Mouse (Mus musculus) stomach, embryonic 16.5 days (tissue): ENCODE results near the gene Cyb5b. TPM values are rescaled to one million over a fixed set of nuclear protein-coding genes. Genes with fewer than 3 reads are reported as not detected.

Source experiments
- ATAC-seq: fragments of 200-750 bp; cut with Nextera tagmentation; 2 replicates; pipeline ENCODE4 v1.8.0; 2017; ENCODE audit warnings: moderate number of reproducible peaks, moderate TSS enrichment; ENCODE audit not compliant: insufficient read depth, low FRiP score
- H3K27ac ChIP-seq: fragments of 300-500 bp; sonication (generic); 2 replicates; pipeline ENCODE4 v1.5.1; 2014; ENCODE audit warnings: low read length
- H3K27me3 ChIP-seq: fragments of 300-500 bp; sonication (generic); 2 replicates; pipeline ENCODE4 v1.6.1; 2014; ENCODE audit warnings: low read length, control low read depth, mixed read lengths; ENCODE audit not compliant: control insufficient read depth, insufficient read depth
- H3K36me3 ChIP-seq: fragments of 300-500 bp; sonication (generic); 2 replicates; pipeline ENCODE4 v1.6.1; 2014; ENCODE audit warnings: low read length; ENCODE audit not compliant: control insufficient read depth, insufficient read depth
- H3K4me1 ChIP-seq: fragments of 300-500 bp; sonication (generic); 2 replicates; pipeline ENCODE4 v1.6.1; 2014; ENCODE audit warnings: low read length, control low read depth, mixed read lengths; ENCODE audit not compliant: control insufficient read depth, insufficient read depth
- H3K4me2 ChIP-seq: fragments of 300-500 bp; sonication (generic); 2 replicates; pipeline ENCODE4 v1.6.1; 2014; ENCODE audit warnings: low read depth, low read length, mixed read lengths
- H3K4me3 ChIP-seq: fragments of 300-500 bp; sonication (generic); replicated peaks from 2 replicates; pipeline ENCODE4 v1.5.1; 2014; ENCODE audit warnings: mild to moderate bottlenecking, low read length
- H3K9ac ChIP-seq: fragments of 300-500 bp; sonication (generic); 2 replicates; pipeline ENCODE4 v1.6.1; 2014; ENCODE audit warnings: low read length
- H3K9me3 ChIP-seq: fragments of 300-500 bp; sonication (generic); replicated peaks from 2 replicates; pipeline ENCODE4 v1.6.1; 2016; ENCODE audit warnings: low read length, control low read depth; ENCODE audit not compliant: control insufficient read depth
- WGBS: fragments of 180-500 bp; shearing (Covaris S2); extraction: QIAGEN DNeasy Blood & Tissue Kit; methylation state at CpG from one replicate; pipeline ENCODE4 v1.1.7; 2014; 5-methylcytosine and 5-hydroxymethylcytosine counted together
- polyA plus RNA-seq: library from polyadenylated mRNA; unstranded; fragments of >200 nt; fragmentation: Nextera tagmentation; extraction: Ambion mirVana; gene quantifications from 2 replicates; pipeline ENCODE4 v1.2.1, GENCODE M21; 2015

The Cyb5b gene
- polyA plus RNA-seq, 1 experiment from 2014 or later, result 104 TPM

DNA sequence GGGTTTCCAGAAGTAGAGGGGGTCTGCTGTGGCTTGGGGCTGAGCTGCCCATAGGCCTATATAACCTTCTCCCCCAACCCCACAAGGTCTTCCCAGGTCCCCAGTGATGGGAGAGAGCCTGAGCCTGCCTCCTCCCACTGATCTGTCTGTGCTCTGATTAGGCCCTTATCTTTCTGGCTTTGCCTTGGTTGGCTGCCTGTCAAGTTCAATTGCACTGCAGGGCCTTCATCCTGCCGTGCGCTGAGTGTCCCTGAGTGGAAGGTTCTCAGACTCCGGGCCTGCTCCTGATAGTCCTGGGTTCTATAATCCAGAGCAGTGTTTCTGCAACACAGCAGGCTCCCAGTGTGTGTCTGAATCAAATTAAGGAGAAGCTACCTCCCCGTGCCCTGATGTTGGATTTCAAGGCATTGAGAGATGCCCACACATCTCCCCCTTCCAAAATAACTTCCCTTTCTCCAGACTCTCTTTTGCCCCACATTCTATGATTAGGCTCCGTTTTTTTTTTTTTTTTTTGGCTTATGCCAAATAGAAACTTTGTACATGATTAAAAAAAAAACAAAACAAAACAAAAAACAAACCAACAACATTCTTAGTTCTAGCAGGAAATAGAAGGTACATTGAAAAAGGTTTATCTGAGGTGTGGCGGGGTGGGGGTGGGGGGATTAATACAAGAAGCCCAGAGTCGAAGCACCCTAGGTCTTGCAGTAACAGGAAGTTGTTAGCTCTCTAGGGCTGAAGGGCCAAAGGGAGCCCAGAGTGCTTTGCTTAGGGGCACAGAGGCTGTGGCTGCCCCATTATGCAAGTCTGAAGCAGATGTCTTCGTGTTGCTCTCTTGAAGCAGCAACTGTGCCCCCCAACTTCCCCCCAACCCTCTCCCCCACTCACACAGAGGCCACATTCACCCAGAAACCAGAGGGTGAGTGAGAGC is 71.7 kb downstream of the Cyb5b start:
- Histone ChIP-seq H3K4me2 (no peak overlapping the region), H3K36me3 (no peaks in the 10 kb centered on the region), H3K27ac (no peak overlapping the region), H3K4me1 (no peaks in the 10 kb centered on the region), H3K4me3 (no peak overlapping the region), H3K9me3 (no peaks in the 10 kb centered on the region), H3K9ac (no peak overlapping the region), H3K27me3 (no peaks in the 10 kb centered on the region)
- WGBS, result 55% methylated on average over 8 of the region's 8 CpGs
- no peak for ATAC-seq

DNA sequence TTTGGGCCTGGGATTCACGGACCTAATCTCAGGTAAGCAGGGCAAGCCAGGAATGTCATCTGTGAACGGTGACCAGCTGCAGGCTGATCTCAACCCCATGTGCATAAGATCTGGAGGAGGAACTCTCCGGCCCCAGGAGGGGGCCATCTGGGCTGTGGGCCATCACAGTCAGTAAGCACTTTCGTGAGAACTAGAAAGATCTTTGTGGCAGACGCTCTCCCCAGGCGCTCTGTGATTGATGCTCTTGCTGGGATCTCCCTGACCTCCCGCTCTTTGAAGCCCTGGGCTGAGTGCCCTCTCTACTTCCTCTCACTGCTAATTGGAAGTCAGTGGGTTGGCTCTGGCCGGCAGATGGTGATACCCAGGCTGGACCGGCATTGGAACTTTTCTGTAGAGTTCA is 75.7 kb downstream of the Cyb5b start:
- ATAC-seq, result no peak
- WGBS, result 27% methylated on average over 9 of the region's 9 CpGs

DNA sequence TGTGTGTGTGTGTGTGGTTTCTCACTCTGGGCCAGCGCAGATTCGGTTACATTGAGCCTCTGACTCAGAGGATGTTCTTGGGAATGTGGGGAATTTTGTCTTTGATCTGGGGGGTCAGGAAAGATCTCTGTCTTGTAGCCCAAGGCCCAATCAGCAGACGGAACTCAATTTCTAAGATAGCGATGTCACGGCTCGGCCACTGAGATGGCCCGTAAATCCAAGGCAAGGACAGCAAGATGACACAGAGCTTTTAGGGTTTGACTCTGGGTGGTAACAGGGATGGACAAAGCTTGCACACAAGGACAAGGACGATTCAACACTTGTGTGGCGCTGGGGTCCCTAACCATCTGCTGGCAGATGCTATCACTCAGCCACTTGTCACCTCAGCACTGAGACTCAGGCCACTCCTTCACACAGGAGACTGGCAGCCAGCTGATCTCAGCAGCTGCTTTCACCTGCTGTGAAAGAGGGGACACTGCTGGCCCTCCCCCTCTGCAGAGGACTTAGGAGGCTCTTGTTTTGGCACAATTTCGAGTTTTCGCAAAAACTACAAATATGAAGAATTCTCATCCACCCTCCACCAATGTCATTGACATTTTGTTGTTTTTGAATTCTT is 76.7 kb downstream of the Cyb5b start:
- Histone ChIP-seq H3K36me3 (no peaks in the 10 kb centered on the region), H3K4me3 (no peak overlapping the region), H3K4me1 (no peaks in the 10 kb centered on the region), H3K9me3 (no peaks in the 10 kb centered on the region), H3K9ac (no peak overlapping the region), H3K4me2 (no peak overlapping the region), H3K27ac (no peak overlapping the region), H3K27me3 (no peaks in the 10 kb centered on the region)
- 49% methylated on average over 11 of the region's 11 CpGs for WGBS
- ATAC-seq, result no peak

More for the DNA sequence above, 75.7 kb downstream of the Cyb5b start:
- no peaks in the 10 kb centered on the region for H3K36me3 ChIP-seq
- H3K4me3 ChIP-seq, result no peak overlapping the region
- H3K9ac ChIP-seq, result no peak overlapping the region
- H3K4me1 ChIP-seq, result no peaks in the 10 kb centered on the region
- no peak overlapping the region for H3K27ac ChIP-seq
- no peak overlapping the region for H3K4me2 ChIP-seq
- no peaks in the 10 kb centered on the region for H3K9me3 ChIP-seq
- H3K27me3 ChIP-seq, result no peaks in the 10 kb centered on the region

DNA sequence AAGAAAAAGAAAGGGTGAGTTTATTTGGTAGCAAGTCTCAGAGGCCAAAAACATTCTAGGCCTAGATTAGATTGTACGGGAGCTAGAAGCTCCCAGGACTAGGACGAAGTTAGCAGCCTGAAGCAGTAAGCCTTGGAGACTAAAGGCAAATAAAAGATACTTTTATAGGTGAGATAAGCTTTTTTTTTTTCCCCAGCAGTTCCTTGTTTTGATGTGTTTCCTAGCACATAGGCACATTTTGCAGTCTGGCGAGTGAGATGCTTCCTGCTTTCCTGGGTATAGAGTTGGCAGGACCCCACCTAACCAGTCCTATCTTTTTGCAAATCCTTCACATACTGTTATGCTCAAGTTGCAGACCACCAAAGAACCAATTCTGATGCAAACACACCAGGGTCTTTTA is 82.8 kb downstream of the Cyb5b start:
- Histone ChIP-seq H3K36me3 (no peaks in the 10 kb centered on the region), H3K4me3 (no peak overlapping the region), H3K9ac (no peak overlapping the region), H3K9me3 (no peaks in the 10 kb centered on the region), H3K27ac (no peak overlapping the region), H3K27me3 (no peaks in the 10 kb centered on the region), H3K4me1 (no peaks in the 10 kb centered on the region), H3K4me2 (no peak overlapping the region)
- WGBS, result 64% methylated on average over 3 of the region's 3 CpGs
- ATAC-seq, result no peak

DNA sequence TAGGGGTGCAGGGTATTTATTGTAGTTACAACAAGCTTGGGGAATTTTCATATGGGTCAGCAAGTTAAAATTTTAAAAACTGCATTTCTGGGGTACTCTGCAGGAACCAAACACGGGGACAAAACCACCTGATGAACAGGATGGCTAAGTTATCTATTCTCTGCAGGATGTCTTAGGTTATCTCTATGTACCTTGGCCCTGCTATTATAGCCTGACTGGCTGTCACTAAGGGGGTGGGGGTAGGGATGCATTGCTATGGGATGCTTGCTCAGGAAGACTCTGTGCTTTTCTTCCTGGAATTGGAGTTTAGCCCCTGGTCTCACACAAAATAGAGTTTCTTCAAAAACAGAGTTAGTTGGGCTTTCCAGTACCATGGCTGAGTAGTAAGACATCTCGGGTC is 83.3 kb downstream of the Cyb5b start:
- no peak overlapping the region for H3K27ac ChIP-seq
- H3K36me3 ChIP-seq, result no peaks in the 10 kb centered on the region
- no peak overlapping the region for H3K9ac ChIP-seq
- no peaks in the 10 kb centered on the region for H3K4me1 ChIP-seq
- ATAC-seq, result no peak
- 67% methylated on average over 2 of the region's 2 CpGs for WGBS
- H3K4me3 ChIP-seq, result no peak overlapping the region
- H3K9me3 ChIP-seq, result no peaks in the 10 kb centered on the region
- H3K4me2 ChIP-seq, result no peak overlapping the region
- no peaks in the 10 kb centered on the region for H3K27me3 ChIP-seq

Other genes starting within 250 kb of the Cyb5b start
- gene Sntb2, start 214.9 kb upstream of the Cyb5b start, polyA plus RNA-seq, result 8.7 and 11.8 TPM in 2 replicates
- 60.6 and 62.1 TPM in 2 replicates for gene Vps4a, start 119.4 kb upstream of the Cyb5b start, polyA plus RNA-seq
- 35.3 and 35.7 TPM in 2 replicates for gene Pdf, start 102.0 kb upstream of the Cyb5b start, polyA plus RNA-seq
- gene Cog8, start 94.0 kb upstream of the Cyb5b start, polyA plus RNA-seq, result 24.8 and 27.1 TPM in 2 replicates
- 63.5 and 79.8 TPM in 2 replicates for gene Nip7, start 93.8 kb upstream of the Cyb5b start, polyA plus RNA-seq
- 82.3 and 84.1 TPM in 2 replicates for gene Tmed6, start 85.0 kb upstream of the Cyb5b start, polyA plus RNA-seq
- 13.1 and 14.0 TPM in 2 replicates for gene Terf2, start 54.1 kb upstream of the Cyb5b start, polyA plus RNA-seq
- gene Nfat5, start 142.8 kb downstream of the Cyb5b start, polyA plus RNA-seq, result 9.0 and 11.7 TPM in 2 replicates